Mouse (Mus musculus) left cerebral cortex, adult 8-10 months (tissue): ENCODE results near the gene Vmo1. TPM values are rescaled to one million over a fixed set of nuclear protein-coding genes. Genes with fewer than 3 reads are reported as not detected.

Experiments used
- DNase-seq, 2 experiments: peaks; one replicate each; pipeline ENCODE4 v3.0.0; 2022; ENCODE audit warnings: low spot score in 2 of 2
- total RNA-seq, 4 experiments: library from RNA; stranded (reverse); gene quantifications; 2 replicates each; pipeline ENCODE4 v1.2.4; 2022

The Vmo1 gene
- total RNA-seq, 4 experiments from 2014 or later = 0.63 TPM; not detected in 3

GRCm38 (mm10) chr11:70472716-70473115 is 41.7 kb downstream of the Vmo1 start:
- no peak for DNase-seq

- no peak for DNase-seq
Observed at GRCm38 (mm10) chr11:70469764-70470163, 44.7 kb downstream of the Vmo1 start.

- no peak for DNase-seq
Observed at GRCm38 (mm10) chr11:70467902-70468619, 46.4 kb downstream of the Vmo1 start.

- no peak for DNase-seq
Observed at GRCm38 (mm10) chr11:70465824-70466223, 48.6 kb downstream of the Vmo1 start.

DNA sequence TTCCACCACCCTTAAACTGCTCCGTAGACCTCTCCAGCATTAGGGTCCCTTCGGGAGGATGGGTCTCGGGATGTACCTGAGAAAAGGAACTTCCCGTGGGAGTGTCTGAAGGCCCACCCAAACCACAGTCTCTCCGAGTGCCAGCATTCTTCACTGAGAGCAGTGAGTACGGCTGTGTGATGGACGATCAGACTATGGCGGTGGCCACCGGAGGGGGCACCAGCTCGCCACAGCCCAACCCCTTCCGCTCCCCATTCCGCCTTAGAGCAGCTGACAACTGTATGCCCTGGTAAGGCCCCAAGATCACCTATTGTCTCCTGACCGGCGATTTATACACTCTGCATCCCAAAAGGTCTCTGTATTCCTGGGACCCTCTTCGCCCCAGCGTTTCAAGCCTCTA is 49.2 kb downstream of the Vmo1 start:
- DNase-seq = no peak

DNA sequence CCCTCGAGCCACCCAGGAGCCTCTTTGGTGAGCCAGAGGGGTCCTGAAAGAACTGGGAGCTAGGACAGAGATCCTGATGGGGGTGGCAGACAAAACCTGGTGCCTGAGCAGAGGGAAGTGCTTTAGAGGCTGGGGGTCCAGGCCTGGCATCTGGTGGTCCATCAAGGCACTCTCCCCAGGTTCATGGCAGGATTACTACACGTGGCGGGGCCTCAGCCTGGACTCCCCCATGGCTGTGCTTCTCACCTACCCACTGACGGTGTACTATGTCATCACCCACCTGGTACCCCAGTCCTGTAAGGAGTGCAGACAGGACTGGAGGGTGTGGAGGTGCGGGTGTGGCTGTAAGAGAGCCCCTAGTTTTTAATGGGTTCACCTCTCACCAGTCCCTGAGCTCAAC is 50.4 kb downstream of the Vmo1 start:
- no peak for DNase-seq

Other genes starting within 250 kb of the Vmo1 start
- gene Alox12e, start 192.0 kb downstream of the Vmo1 start, total RNA-seq = under 1 TPM; 0.21 to 0.39 (median 0.26) TPM
- gene Alox15, start 162.6 kb downstream of the Vmo1 start, total RNA-seq = under 1 TPM in 1 of 4 experiments, not detected in 3; 0.35 TPM
- 10 to 100 TPM; 31.9 to 37.0 (median 35.2) TPM for gene Pelp1, start 104.6 kb downstream of the Vmo1 start, total RNA-seq
- 10 to 100 TPM; 62.4 to 85.9 (median 70.1) TPM for gene Arrb2, start 82.0 kb downstream of the Vmo1 start, total RNA-seq
- gene Med11, start 62.7 kb downstream of the Vmo1 start, total RNA-seq = 10 to 100 TPM; 10.8 to 14.1 (median 13.5) TPM
- under 1 TPM; 0.11 to 0.79 (median 0.46) TPM for gene Zmynd15, start 55.2 kb downstream of the Vmo1 start, total RNA-seq
- 1 to 10 TPM in 3 of 4 experiments, under 1 TPM in 1; 0.97 to 4.6 (median 2.3) TPM for gene Cxcl16, start 54.6 kb downstream of the Vmo1 start, total RNA-seq
- 1 to 10 TPM in 1 of 4 experiments, not detected in 3; 1.1 TPM for gene Tm4sf5, start 9.4 kb downstream of the Vmo1 start, total RNA-seq
- not detected for gene Gltpd2, start 4.6 kb upstream of the Vmo1 start, total RNA-seq
- 100 to 1,000 TPM; 187 to 213 (median 191) TPM for gene Psmb6, start 10.8 kb upstream of the Vmo1 start, total RNA-seq
- gene Gm40193, start 18.3 kb upstream of the Vmo1 start, total RNA-seq = not detected
- gene Pld2, start 25.4 kb upstream of the Vmo1 start, total RNA-seq = 10 to 100 TPM; 15.7 to 20.4 (median 19.4) TPM
- gene Mink1, start 48.3 kb upstream of the Vmo1 start, total RNA-seq = 100 to 1,000 TPM; 389 to 423 (median 415) TPM
- gene 4930544D05Rik, start 101.2 kb upstream of the Vmo1 start, total RNA-seq = under 1 TPM in 2 of 4 experiments, not detected in 2; 0.51 to 0.59 TPM
- not detected for gene Chrne, start 104.6 kb upstream of the Vmo1 start, total RNA-seq
- gene Gp1ba, start 124.5 kb upstream of the Vmo1 start, total RNA-seq = not detected
- 10 to 100 TPM; 87.8 to 96.5 (median 89.7) TPM for gene Rnf167, start 132.6 kb upstream of the Vmo1 start, total RNA-seq
- gene Slc25a11, start 132.9 kb upstream of the Vmo1 start, total RNA-seq = 100 to 1,000 TPM; 124 to 140 (median 132) TPM
- gene Pfn1, start 140.0 kb upstream of the Vmo1 start, total RNA-seq = 100 to 1,000 TPM; 203 to 237 (median 220) TPM
- 10 to 100 TPM; 10.5 to 14.1 (median 12.5) TPM for gene Eno3, start 142.6 kb upstream of the Vmo1 start, total RNA-seq
- gene Spag7, start 154.8 kb upstream of the Vmo1 start, total RNA-seq = 10 to 100 TPM; 52.5 to 69.9 (median 59.3) TPM
- gene Camta2, start 173.5 kb upstream of the Vmo1 start, total RNA-seq = 100 to 1,000 TPM; 185 to 201 (median 191) TPM
- gene Inca1, start 185.5 kb upstream of the Vmo1 start, total RNA-seq = 1 to 10 TPM; 1.6 to 2.7 (median 2.3) TPM
- gene Kif1c, start 185.9 kb upstream of the Vmo1 start, total RNA-seq = 10 to 100 TPM; 59.3 to 70.2 (median 65.8) TPM
- 10 to 100 TPM; 16.7 to 20.5 (median 20.0) TPM for gene Zfp3, start 249.6 kb upstream of the Vmo1 start, total RNA-seq